Mouse (Mus musculus) embryo, embryonic 11 days (tissue): ENCODE data around the gene Olfr639.
"Not testable (repeated sequence)": the region's sequence is repeated elsewhere in the genome, so short reads cannot be mapped to it uniquely, and the experiment has no call there.

Experiments used
- DNase-seq: peaks from one replicate; pipeline ENCODE4 v3.0.0-alpha.2; 2015

Olfr639 gene

DNA sequence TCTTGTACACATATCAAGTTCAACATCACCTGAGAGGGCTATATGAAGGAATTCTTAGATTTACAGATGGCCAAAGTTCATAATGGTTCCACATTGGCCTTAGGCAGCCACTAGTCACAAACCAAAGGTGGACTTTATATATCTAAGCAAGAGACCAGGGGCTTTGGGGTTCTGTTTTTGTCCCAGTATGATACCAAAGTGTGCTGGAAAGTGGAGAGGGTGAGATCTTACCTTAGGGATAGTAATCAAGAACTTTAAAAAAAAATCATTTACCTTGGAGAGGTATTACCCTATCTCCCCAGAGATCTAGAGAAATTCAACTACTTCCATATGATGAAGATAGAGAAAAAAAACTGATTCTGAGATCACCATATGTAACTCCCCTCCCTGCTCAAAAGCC lies at the start of gene Olfr639:
Gene Olfr639 (minus strand): TSS at position 101 of the 400 bp plus-strand sequence.
- DNase-seq = no peak

GRCm38 (mm10) chr7:104061345-104061744 lies 44.2 kb upstream of the Olfr639 start, which contains the start of gene 4930516K23Rik:
Gene 4930516K23Rik (minus strand): TSS chr7:104061445.
- DNase-seq = no peak

DNA sequence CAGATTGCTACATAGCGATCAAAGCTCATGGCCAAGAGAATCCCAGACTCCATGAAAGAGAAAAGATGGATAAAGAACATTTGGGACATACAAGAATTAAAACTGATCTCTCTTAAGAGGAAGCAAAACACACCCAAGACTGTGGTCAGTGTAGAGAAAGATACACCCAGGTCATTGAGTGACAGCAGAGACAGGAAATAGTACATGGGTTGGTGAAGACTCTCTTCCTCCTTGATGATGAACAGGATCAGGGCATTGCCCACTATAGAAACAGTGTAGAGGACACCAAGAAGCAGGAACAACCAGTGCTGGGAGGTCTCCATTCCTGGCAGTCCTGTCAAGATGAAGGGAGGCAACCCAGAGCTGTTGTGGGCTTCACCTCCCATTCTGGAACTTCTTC lies 42.1 kb upstream of the Olfr639 start:
- DNase-seq = no peak

- no peak for DNase-seq
Measured at GRCm38 (mm10) chr7:104052566-104052965, 35.5 kb upstream of the Olfr639 start, which contains the start of gene Olfr642. Gene Olfr642 (minus strand): TSS chr7:104052666.

GRCm38 (mm10) chr7:104050745-104051144 lies 33.6 kb upstream of the Olfr639 start:
- no peak for DNase-seq

DNA sequence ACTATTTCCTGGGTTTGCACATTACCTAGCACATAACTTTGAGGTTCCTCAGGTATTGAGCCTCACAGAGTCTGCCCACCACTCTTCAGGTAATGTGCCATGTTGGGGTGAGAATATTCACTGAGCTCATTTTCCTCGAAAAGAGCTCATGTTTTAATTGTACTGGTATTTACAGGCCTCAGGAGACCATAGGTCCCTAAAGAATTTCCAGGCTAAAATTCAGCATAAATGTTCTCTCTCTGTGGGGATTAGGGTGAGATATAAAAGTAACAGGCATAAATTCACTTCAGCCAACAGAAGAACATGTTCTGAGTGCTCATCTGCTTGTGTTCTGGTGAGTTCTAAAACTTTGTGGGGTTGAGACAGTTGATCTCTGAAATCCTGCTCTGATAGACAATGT lies 18.0 kb upstream of the Olfr639 start, which contains the start of gene Olfr641:
Gene Olfr641 (plus strand): TSS at position 301 of the 400 bp plus-strand sequence.
- DNase-seq = no peak

GRCm38 (mm10) chr7:104026978-104027377 lies 9.9 kb upstream of the Olfr639 start:
- no peak for DNase-seq

- no peak for DNase-seq
Measured at GRCm38 (mm10) chr7:104025473-104025872, 8.4 kb upstream of the Olfr639 start, which contains the start of gene Olfr640. Gene Olfr640 (minus strand): TSS chr7:104025573.

GRCm38 (mm10) chr7:104021651-104022050 lies 4.5 kb upstream of the Olfr639 start:
- DNase-seq = no peak

- no peak for DNase-seq
Measured at GRCm38 (mm10) chr7:104018953-104019352, 1.9 kb upstream of the Olfr639 start.

DNA sequence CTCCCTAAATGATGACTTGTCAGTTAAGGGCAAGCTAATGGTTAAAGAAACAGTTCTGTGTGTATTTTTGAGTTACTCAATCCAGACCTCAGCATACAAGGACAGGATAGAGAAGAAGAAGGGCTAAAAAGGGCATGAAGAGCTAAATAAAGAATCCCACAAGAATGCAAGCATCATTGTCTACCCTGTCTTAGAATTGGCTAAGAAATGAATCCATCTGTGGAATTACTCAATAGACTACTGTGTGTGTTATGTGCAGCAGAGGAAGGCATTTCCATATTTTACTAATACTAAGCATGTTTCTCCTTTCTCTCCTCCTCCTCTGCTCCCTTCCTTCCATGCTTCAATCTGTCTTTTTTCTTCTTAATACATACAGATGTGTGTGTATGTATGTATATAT lies 18.0 kb downstream of the Olfr639 start:
- no peak for DNase-seq

DNA sequence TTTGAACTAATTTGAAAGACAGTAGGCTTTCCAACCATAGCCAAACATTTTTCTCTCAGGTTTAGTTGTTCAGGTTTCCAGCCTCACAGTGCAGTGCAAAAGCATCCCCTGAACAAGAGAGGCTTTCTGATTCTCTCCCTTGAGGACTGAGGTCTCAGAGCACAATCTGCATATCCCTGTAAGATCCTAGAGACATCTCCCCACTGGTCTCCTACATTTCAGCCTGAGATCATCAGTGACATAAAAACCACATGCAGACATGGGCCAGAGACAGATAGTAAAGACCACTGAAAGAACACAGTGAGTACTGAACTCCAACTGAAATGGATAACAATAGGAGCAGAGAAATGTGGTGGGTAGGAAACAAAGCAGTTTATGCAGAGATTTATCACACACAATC lies 18.7 kb downstream of the Olfr639 start, which contains the start of gene Olfr638:
Gene Olfr638 (plus strand): TSS at position 301 of the 400 bp plus-strand sequence.
- DNase-seq = no peak

- no peak for DNase-seq
Measured at GRCm38 (mm10) chr7:103971782-103972181, 45.3 kb downstream of the Olfr639 start.

DNA sequence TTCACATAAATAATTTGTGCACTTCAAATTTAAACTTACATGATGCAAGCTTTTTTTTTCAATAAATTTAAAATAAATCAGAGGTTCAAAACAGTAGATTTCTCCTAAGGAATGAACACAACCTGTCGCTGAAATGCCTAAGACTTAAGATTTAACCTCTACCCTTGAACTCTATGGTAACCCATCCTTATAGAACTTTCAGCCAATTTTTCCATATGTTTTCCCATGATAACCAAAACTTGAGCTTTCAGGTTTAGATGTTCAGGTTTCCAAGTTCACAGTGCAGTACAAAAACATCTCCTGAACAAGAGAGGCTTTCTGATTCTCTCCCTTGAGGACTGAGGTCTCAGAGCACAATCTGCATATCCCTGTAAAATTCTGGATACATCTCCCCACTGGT lies 46.3 kb downstream of the Olfr639 start, which contains the start of gene Olfr635:
Gene Olfr635 (plus strand): TSS at position 301 of the 400 bp plus-strand sequence.
- DNase-seq = no peak

DNA sequence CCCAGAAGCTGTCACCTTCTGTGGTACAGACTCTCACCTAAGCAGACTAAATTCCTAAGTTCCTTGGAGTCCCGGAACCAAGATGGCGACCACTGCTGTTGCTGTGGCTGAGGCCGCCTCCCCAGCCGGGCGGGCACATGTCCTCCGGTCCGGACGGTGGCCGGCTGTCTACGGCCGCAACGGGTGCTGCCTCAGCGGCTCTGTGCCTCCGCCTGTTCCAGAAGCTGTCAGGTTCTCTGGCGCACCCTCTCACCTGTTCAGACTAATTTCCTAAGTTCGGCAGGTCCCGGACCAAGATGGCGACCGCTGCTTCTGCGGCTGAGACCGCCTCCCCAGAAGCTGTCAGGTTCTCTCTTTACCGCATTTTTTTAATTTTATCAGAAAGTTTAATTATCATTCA lies 50.2 kb downstream of the Olfr639 start:
- not testable (repeated sequence) for DNase-seq
